Mouse (Mus musculus): Measurements from ENCODE around the gene Rpn1.

Gene Rpn1

GRCm38 (mm10) chr6:88065116-88065515 lies 19.2 kb upstream of the Rpn1 start:
- no peak for DNase-seq (ENCODE audit: extremely low spot score)

- DNase-seq (ENCODE audit: extremely low spot score), result no peak
These were observed 18.3 kb upstream of the Rpn1 start for GRCm38 (mm10) chr6:88065968-88066367.

GRCm38 (mm10) chr6:88067722-88068121 lies 16.6 kb upstream of the Rpn1 start:
- DNase-seq (ENCODE audit: extremely low spot score), result no peak

- DNase-seq (ENCODE audit: extremely low spot score), result no peak
These were observed 15.5 kb upstream of the Rpn1 start for GRCm38 (mm10) chr6:88068739-88069138.

- DNase-seq (ENCODE audit: extremely low spot score), result no peak
These were observed 13.8 kb upstream of the Rpn1 start for GRCm38 (mm10) chr6:88070468-88070867.

GRCm38 (mm10) chr6:88071216-88071615 lies 13.1 kb upstream of the Rpn1 start:
- no peak for DNase-seq (ENCODE audit: extremely low spot score)

- peak; percentile 94 for DNase-seq (ENCODE audit: extremely low spot score)
These were observed 9.3 kb upstream of the Rpn1 start for GRCm38 (mm10) chr6:88074752-88075554.

GRCm38 (mm10) chr6:88075960-88076517 lies 8.2 kb upstream of the Rpn1 start:
- no peak for DNase-seq (ENCODE audit: extremely low spot score)

GRCm38 (mm10) chr6:88083095-88083494 lies 1.2 kb upstream of the Rpn1 start:
- DNase-seq (ENCODE audit: extremely low spot score), result no peak

- no peak for DNase-seq (ENCODE audit: extremely low spot score)
These were observed 610 bp upstream of the Rpn1 start for GRCm38 (mm10) chr6:88083672-88084071.

GRCm38 (mm10) chr6:88088971-88089370 lies 4.7 kb downstream of the Rpn1 start:
- no peak for DNase-seq (ENCODE audit: extremely low spot score)

GRCm38 (mm10) chr6:88095377-88095776 lies 11.1 kb downstream of the Rpn1 start:
- no peak for DNase-seq (ENCODE audit: extremely low spot score)

- DNase-seq (ENCODE audit: extremely low spot score), result no peak
These were observed 17.8 kb downstream of the Rpn1 start for GRCm38 (mm10) chr6:88102096-88102495.

GRCm38 (mm10) chr6:88105783-88106611 lies 21.7 kb downstream of the Rpn1 start:
- DNase-seq (ENCODE audit: extremely low spot score), result peak; percentile 91

- DNase-seq (ENCODE audit: extremely low spot score), result no peak
These were observed 22.4 kb downstream of the Rpn1 start for GRCm38 (mm10) chr6:88106612-88107123.

- DNase-seq (ENCODE audit: extremely low spot score), result no peak
These were observed 23.6 kb downstream of the Rpn1 start for GRCm38 (mm10) chr6:88107661-88108535.

- DNase-seq (ENCODE audit: extremely low spot score), result peak; percentile 77
These were observed 28.9 kb downstream of the Rpn1 start for GRCm38 (mm10) chr6:88113139-88113538.

- DNase-seq (ENCODE audit: extremely low spot score), result no peak
These were observed 30.1 kb downstream of the Rpn1 start for GRCm38 (mm10) chr6:88114414-88114813.

- no peak for DNase-seq (ENCODE audit: extremely low spot score)
These were observed 32.3 kb downstream of the Rpn1 start for GRCm38 (mm10) chr6:88116347-88117183.

- no peak for DNase-seq (ENCODE audit: extremely low spot score)
These were observed 32.9 kb downstream of the Rpn1 start for GRCm38 (mm10) chr6:88117184-88117575.
